Mouse (Mus musculus) kidney, postnatal 36 days (tissue): ENCODE results near the gene Pcdh9.

Source experiments
- DNase-seq, 2 experiments: peaks; one replicate each; pipeline ENCODE4 v3.0.0; 2021 to 2022; ENCODE audit warnings: mixed read lengths in 2 of 2

Pcdh9 gene

GRCm38 (mm10) chr14:93102755-93103154 lies 787.7 kb downstream of the Pcdh9 start:
- DNase-seq: no peak

GRCm38 (mm10) chr14:93095081-93095480 lies 795.4 kb downstream of the Pcdh9 start:
- DNase-seq: no peak

GRCm38 (mm10) chr14:93092806-93093205 lies 797.7 kb downstream of the Pcdh9 start:
- no peak for DNase-seq

GRCm38 (mm10) chr14:93085646-93086045 lies 804.8 kb downstream of the Pcdh9 start:
- DNase-seq: no peak

- no peak for DNase-seq
These were observed 807.3 kb downstream of the Pcdh9 start for GRCm38 (mm10) chr14:93083140-93083539.

- no peak for DNase-seq
These were observed 809.6 kb downstream of the Pcdh9 start for GRCm38 (mm10) chr14:93080910-93081309.

- no peak for DNase-seq
These were observed 814.7 kb downstream of the Pcdh9 start for GRCm38 (mm10) chr14:93075761-93076160.

GRCm38 (mm10) chr14:93072346-93072745 lies 818.1 kb downstream of the Pcdh9 start:
- DNase-seq: no peak

- peak in 1 of 2 experiments; percentile 1 for DNase-seq
These were observed 820.3 kb downstream of the Pcdh9 start for GRCm38 (mm10) chr14:93070140-93070539.

GRCm38 (mm10) chr14:93067411-93068336 lies 822.8 kb downstream of the Pcdh9 start:
- DNase-seq: no peak

- no peak for DNase-seq
These were observed 823.6 kb downstream of the Pcdh9 start for GRCm38 (mm10) chr14:93066732-93067410.

- no peak for DNase-seq
These were observed 828.5 kb downstream of the Pcdh9 start for GRCm38 (mm10) chr14:93061824-93062620.

GRCm38 (mm10) chr14:93058799-93059198 lies 831.7 kb downstream of the Pcdh9 start:
- no peak for DNase-seq

GRCm38 (mm10) chr14:93055997-93056396 lies 834.5 kb downstream of the Pcdh9 start:
- no peak for DNase-seq

GRCm38 (mm10) chr14:93040591-93040990 lies 849.9 kb downstream of the Pcdh9 start:
- no peak for DNase-seq

- DNase-seq: no peak
These were observed 850.9 kb downstream of the Pcdh9 start for GRCm38 (mm10) chr14:93039326-93040221.

- no peak for DNase-seq
These were observed 881.1 kb downstream of the Pcdh9 start for GRCm38 (mm10) chr14:93009147-93010064.
